Mouse (Mus musculus): ENCODE results near the gene Lrrc37a. TPM values are rescaled to one million over a fixed set of nuclear protein-coding genes. Genes with fewer than 3 reads are reported as not detected.

The Lrrc37a gene
- polyA plus RNA-seq (2012; rRNA removed) = not detected in 2 replicates

GRCm38 (mm10) chr11:103504497-103504896 lies at the start of gene Lrrc37a:
Gene Lrrc37a (minus strand): TSS chr11:103504597.

DNA sequence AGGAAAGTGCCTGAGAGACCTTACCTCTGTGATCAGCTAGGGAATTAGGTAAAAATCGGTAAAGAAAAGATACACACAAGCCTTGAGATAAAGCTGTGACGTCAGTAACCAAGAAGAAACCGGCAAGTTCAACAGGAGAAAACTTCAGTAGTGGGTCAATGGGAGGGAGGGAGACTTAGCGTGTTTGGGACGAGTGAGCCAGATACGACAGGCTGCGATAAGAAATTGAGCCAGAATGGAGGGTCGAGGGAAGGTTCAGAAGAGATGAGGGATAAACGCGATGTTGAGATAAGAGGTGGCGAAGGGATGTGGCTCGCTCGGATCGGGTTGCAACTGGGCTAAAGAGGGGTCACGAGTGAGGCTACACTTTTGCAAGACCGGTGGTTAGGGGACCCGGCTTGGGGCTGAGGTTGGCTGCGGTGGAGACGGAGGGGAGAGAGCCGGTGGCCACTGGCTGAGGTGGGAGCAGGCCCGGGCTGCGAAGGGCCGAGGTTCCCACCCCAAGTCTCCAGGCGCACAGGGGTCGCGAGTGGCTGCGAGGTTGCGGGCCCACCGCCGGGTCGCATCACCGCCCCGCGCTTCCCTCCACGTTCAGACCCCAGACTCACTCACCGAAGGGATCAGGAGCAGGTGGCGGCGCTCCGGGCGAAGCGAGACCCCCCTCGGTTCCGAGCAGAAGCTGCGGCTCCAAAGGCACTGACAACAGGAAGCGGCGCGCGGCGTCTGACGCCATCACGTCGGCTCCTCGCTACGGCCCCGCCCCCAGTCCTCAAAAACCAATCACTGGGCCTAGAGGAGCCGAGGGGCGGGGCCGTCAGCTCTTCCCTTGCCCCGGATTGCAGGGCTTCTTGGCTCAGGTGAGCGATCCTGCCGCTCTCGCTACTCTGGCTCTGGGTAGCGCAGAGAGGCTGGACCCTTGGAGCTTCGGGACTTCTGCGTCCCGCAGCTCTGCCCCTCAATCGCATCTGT lies 92.1 kb downstream of the Lrrc37a start, which contains the start of gene Plekhm1:
Plekhm1 (minus strand) TSS at position 707 of the 969 bp plus-strand sequence.

Other genes starting within 250 kb of the Lrrc37a start
- 14.6 and 15.5 TPM in 2 replicates for gene Map3k14, start 237.1 kb downstream of the Lrrc37a start, polyA plus RNA-seq (2012; rRNA removed)
- 32.7 and 46.9 TPM in 2 replicates for gene Arhgap27, start 140.9 kb downstream of the Lrrc37a start, polyA plus RNA-seq (2012; rRNA removed)
- gene Plekhm1, start 91.9 kb downstream of the Lrrc37a start, polyA plus RNA-seq (2012; rRNA removed) = 18.2 and 19.9 TPM in 2 replicates
- gene Gm884, start 116.5 kb upstream of the Lrrc37a start, polyA plus RNA-seq (2012; rRNA removed) = not detected in 2 replicates
- gene Lyzl6, start 134.3 kb upstream of the Lrrc37a start, polyA plus RNA-seq (2012; rRNA removed) = not detected in 2 replicates
- 0.98 and 2.0 TPM in 2 replicates for gene Rprml, start 145.0 kb upstream of the Lrrc37a start, polyA plus RNA-seq (2012; rRNA removed)
- gene Gosr2, start 193.3 kb upstream of the Lrrc37a start, polyA plus RNA-seq (2012; rRNA removed) = 65.2 and 78.2 TPM in 2 replicates
- 0.19 and 0.24 TPM in 2 replicates for gene Wnt9b, start 245.2 kb upstream of the Lrrc37a start, polyA plus RNA-seq (2012; rRNA removed)

Measured in ovary, adult 2 months (tissue).